Mouse (Mus musculus) limb, embryonic 14.5 days (tissue): ENCODE results near the gene Zdhhc5. TPM values are rescaled to one million over a fixed set of nuclear protein-coding genes. Genes with fewer than 3 reads are reported as not detected.
A peak's percentile ranks its signal among the peaks of the same experiment; 100 is the strongest.
"Not testable (repeated sequence)": the region's sequence is repeated elsewhere in the genome, so short reads cannot be mapped to it uniquely, and the experiment has no call there.

Source experiments
- ATAC-seq: fragments of 200-750 bp; cut with Nextera tagmentation; 2 replicates; pipeline ENCODE4 v1.8.0; 2017; ENCODE audit warnings: low read depth, moderate number of reproducible peaks, moderate TSS enrichment; ENCODE audit not compliant: low FRiP score
- DNase-seq: peaks from one replicate; pipeline ENCODE4 v3.0.0-alpha.2; 2015; ENCODE audit warnings: low spot score
- H3K27ac ChIP-seq: fragments of 300-500 bp; sonication (generic); replicated peaks from 2 replicates; pipeline ENCODE4 v1.5.1; 2014; ENCODE audit warnings: low read depth, mild to moderate bottlenecking, low read length, moderate library complexity, mixed read lengths
- H3K27me3 ChIP-seq: fragments of 300-500 bp; sonication (generic); 2 replicates; pipeline ENCODE4 v1.6.1; 2014; ENCODE audit warnings: low read length, mixed read lengths; ENCODE audit not compliant: control insufficient read depth, insufficient read depth
- H3K36me3 ChIP-seq: fragments of 300-500 bp; sonication (generic); 2 replicates; pipeline ENCODE4 v1.6.1; 2014; ENCODE audit warnings: mild to moderate bottlenecking, low read length, moderate library complexity, mixed read lengths; ENCODE audit not compliant: control insufficient read depth, insufficient read depth
- H3K4me1 ChIP-seq: fragments of 300-500 bp; sonication (generic); 2 replicates; pipeline ENCODE4 v1.6.1; 2014; ENCODE audit warnings: antibody characterized with exemption, low read length, mixed read lengths; ENCODE audit not compliant: control insufficient read depth, insufficient read depth
- H3K4me2 ChIP-seq: fragments of 300-500 bp; sonication (generic); replicated peaks from 2 replicates; pipeline ENCODE4 v1.6.1; 2014; ENCODE audit warnings: low read depth, mild to moderate bottlenecking, low read length, moderate library complexity; ENCODE audit not compliant: severe bottlenecking
- H3K4me3 ChIP-seq: fragments of 300-500 bp; sonication (generic); replicated peaks from 2 replicates; pipeline ENCODE4 v1.5.1; 2014; ENCODE audit warnings: low read length
- H3K9ac ChIP-seq: fragments of 300-500 bp; sonication (generic); 2 replicates; pipeline ENCODE4 v1.6.1; 2014; ENCODE audit warnings: mild to moderate bottlenecking, low read depth, low read length, moderate library complexity; ENCODE audit not compliant: severe bottlenecking
- H3K9me3 ChIP-seq: fragments of 300-500 bp; sonication (generic); 2 replicates; pipeline ENCODE4 v1.6.1; 2016; ENCODE audit warnings: low read length; ENCODE audit not compliant: control insufficient read depth
- POLR2A ChIP-seq: fragments of 200-500 bp; IDR thresholded peaks from 2 replicates; pipeline ENCODE4 v1.8.0; 2012; ENCODE audit warnings: inconsistent platforms, mild to moderate bottlenecking, moderate library complexity, borderline replicate concordance; ENCODE audit not compliant: insufficient read depth, insufficient read length; ENCODE audit errors: extremely low read depth
- WGBS: fragments of 180-500 bp; shearing (Covaris S2); extraction: QIAGEN DNeasy Blood & Tissue Kit; methylation state at CpG from one replicate; pipeline ENCODE4 v1.1.7; 2014; 5-methylcytosine and 5-hydroxymethylcytosine counted together
- polyA plus RNA-seq, 2 experiments: library from polyadenylated mRNA; depleted of rRNA in 1 of 2; stranded (reverse) in 1 of 2; unstranded in 1 of 2; fragments of >200 nt; fragmentation: Nextera tagmentation in 1 of 2; extraction: Ambion mirVana in 1 of 2; gene quantifications; 2 replicates each; pipeline versions ENCODE4 v1.2.1 to v1.2.3; 2012 to 2014

Gene Zdhhc5
- polyA plus RNA-seq, 2 experiments = 36.5 to 46.6 TPM

- no peak for TF ChIP-seq POLR2A
- WGBS = 83% methylated on average over 2 of the region's 2 CpGs
- Histone ChIP-seq H3K4me3 (no peak overlapping the region), H3K9ac (no peak overlapping the region), H3K36me3 (peaks cover 78% of the 10 kb centered on the region), H3K4me1 (no peaks in the 10 kb centered on the region), H3K4me2 (no peak overlapping the region), H3K27ac (no peak overlapping the region), H3K27me3 (no peaks in the 10 kb centered on the region), H3K9me3 (no peaks in the 10 kb centered on the region)
- DNase-seq (no peak), ATAC-seq (no peak)
Measured at GRCm38 (mm10) chr2:84688080-84688844, 26.7 kb downstream of the Zdhhc5 start.

DNA sequence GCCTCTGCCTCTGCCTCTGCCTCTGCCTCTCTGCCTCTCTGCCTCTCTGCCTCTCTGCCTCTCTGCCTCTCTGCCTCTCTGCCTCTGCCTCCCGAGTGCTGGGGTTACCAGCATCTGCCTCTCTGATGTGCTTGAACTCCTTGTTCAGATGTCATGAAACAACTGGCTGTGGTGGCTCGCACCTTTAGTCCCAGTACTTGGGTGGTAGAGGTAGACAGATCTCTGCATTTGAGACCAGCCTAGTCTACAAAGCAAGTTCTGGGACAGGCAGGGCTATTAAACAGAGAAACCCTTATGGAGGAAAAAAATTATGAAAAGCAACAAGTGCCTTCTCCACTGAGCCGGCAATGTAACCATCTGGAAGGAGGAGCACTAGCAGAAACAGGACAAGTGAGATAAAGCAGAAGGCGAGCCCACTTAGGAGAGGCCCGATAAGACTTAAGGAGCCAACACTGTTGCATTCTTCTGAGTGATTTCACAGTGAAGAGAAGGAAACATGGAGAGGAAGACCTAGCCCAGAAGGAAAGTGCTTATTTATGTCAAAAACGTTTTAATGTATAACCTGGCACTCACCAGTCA is 32.3 kb downstream of the Zdhhc5 start:
- H3K4me3 ChIP-seq = no peak overlapping the region
- H3K4me2 ChIP-seq = no peak overlapping the region
- no peak for TF ChIP-seq POLR2A
- ATAC-seq (no peak), DNase-seq (no peak)
- H3K27ac ChIP-seq = no peak overlapping the region
- WGBS = 79% methylated on average over 6 of the region's 6 CpGs
- H3K9me3 ChIP-seq = no peaks in the 10 kb centered on the region
- peaks cover 42% of the 10 kb centered on the region for H3K36me3 ChIP-seq
- H3K4me1 ChIP-seq = peaks cover 5% of the 10 kb centered on the region; the same call in 1 of the 2 replicates
- H3K27me3 ChIP-seq = no peaks in the 10 kb centered on the region
- H3K9ac ChIP-seq = no peak overlapping the region

- peak within 1 kb of the TSS; percentile 52; the same call in 1 of the 2 replicates for H3K27ac ChIP-seq
- peaks cover 37% of the 10 kb centered on the region for H3K36me3 ChIP-seq
- H3K9ac ChIP-seq = peak within 1 kb of the TSS; percentile 80
- ATAC-seq (no peak), DNase-seq (no peak)
- H3K4me3 ChIP-seq = peak within 1 kb of the TSS; percentile 96
- peak within 1 kb of the TSS; percentile 70 for H3K4me2 ChIP-seq
- H3K4me1 ChIP-seq = peaks cover 12% of the 10 kb centered on the region
- TF ChIP-seq POLR2A = no peak
- H3K27me3 ChIP-seq = no peaks in the 10 kb centered on the region
- H3K9me3 ChIP-seq = no peaks in the 10 kb centered on the region
- 17% methylated on average over 8 of the region's 8 CpGs for WGBS
Measured at GRCm38 (mm10) chr2:84679016-84679415, 36.0 kb downstream of the Zdhhc5 start, which contains the start of gene Tmx2. Gene Tmx2, minus strand, starts transcription at chr2:84679140.

DNA sequence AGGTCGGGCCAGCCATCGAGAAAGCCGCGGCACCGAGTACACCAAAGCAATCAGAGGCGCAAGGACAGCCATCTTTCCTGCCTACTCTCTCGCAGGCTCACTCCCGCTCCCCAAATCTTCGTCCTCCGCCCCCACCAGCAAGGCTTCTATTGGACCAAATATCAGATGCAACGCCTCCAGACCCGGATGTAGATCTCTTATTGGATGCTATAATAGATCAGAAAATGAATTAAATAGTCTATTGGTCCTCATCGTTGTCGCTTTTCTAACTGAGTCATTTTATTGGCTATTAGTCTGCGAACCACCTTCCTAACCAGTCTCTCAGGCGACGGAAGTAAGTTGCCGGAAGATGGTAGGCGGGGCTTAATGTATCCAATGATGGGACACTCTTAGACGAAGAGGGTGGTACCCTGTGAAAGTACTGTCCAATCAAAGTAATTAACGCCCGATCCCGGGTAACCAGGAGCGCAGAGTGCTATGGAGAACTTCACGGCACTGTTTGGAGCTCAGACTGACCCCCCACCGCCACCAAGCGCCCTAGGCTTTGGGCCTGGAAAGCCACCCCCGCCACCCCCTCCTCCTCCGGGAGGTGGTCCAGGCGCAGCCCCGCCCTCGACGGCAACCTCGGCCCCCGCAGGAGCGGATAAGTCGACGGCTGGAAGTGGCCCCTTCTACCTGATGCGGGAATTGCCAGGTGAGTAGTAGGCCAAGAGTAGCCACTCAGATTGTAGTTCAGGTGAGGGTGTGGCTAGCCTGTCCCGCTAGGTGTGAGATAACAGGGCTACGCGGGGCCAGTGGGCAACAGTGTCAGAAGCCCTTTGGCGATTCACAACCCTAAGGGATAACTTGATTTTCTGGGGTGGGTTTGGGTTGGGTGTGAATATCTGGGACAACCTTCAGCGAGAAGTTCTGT is 36.8 kb downstream of the Zdhhc5 start, which contains the start of the genes Gm28635 and Med19:
Gene Gm28635 (minus strand): TSS at position 74 of the 913 bp plus-strand sequence.
Gene Med19 (plus strand): TSS at position 435 of the 913 bp plus-strand sequence.
- peak within 1 kb of the TSS; percentile 52; the same call in 1 of the 2 replicates for H3K27ac ChIP-seq
- WGBS = under 1% methylated on average over 41 of the region's 44 CpGs
- peaks cover 42% of the 10 kb centered on the region for H3K36me3 ChIP-seq
- ATAC-seq (peak; percentile 100), DNase-seq (peak; percentile 100)
- peaks cover 12% of the 10 kb centered on the region for H3K4me1 ChIP-seq
- peak; percentile 30; the same call in 1 of the 2 replicates for TF ChIP-seq POLR2A
- H3K9me3 ChIP-seq = no peaks in the 10 kb centered on the region
- peak within 1 kb of the TSS; percentile 70 for H3K4me2 ChIP-seq
- no peaks in the 10 kb centered on the region for H3K27me3 ChIP-seq
- H3K9ac ChIP-seq = peak within 1 kb of the TSS; percentile 80
- peak within 1 kb of the TSS; percentile 96 for H3K4me3 ChIP-seq

GRCm38 (mm10) chr2:84677270-84677967 is 37.6 kb downstream of the Zdhhc5 start:
- no peak for DNase-seq
- Histone ChIP-seq H3K4me2 (peak overlapping the region; percentile 66), H3K4me1 (peaks cover 12% of the 10 kb centered on the region), H3K27ac (no peak overlapping the region), H3K4me3 (peak overlapping the region; percentile 96), H3K9ac (peak overlapping the region; percentile 44; the same call in 1 of the 2 replicates), H3K36me3 (peaks cover 45% of the 10 kb centered on the region), H3K27me3 (no peaks in the 10 kb centered on the region), H3K9me3 (no peaks in the 10 kb centered on the region)
- 11% methylated on average over 22 of the region's 22 CpGs for WGBS
- no peak for TF ChIP-seq POLR2A
- peak; percentile 46 for ATAC-seq

DNA sequence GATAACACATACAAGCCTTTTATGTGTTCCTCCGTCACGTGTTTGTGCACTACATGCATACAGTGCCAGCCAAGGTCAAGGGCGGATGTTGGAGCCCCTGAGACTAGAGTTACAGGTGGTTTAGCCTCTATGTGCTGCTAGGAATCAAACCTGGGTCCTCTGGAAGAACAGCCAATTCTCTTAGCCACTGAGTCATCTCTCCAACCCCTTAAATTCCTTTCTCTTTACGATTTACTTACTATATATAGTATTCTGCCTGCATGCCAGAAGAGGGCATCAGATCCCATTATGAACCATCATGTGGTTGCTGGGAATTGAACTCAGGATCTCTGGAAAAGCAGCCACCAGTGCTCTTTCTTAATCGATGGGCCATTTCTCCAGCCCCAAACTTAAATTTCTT is 43.4 kb downstream of the Zdhhc5 start:
- DNase-seq, H3K9ac ChIP-seq, H3K4me3 ChIP-seq, H3K9me3 ChIP-seq, H3K27ac ChIP-seq, H3K4me1 ChIP-seq, H3K27me3 ChIP-seq, ATAC-seq, H3K4me2 ChIP-seq: not testable (repeated sequence)
- WGBS = 58% methylated on average over 3 of the region's 5 CpGs
- peaks cover 48% of the 10 kb centered on the region for H3K36me3 ChIP-seq
